Mouse (Mus musculus): ENCODE results near the gene G6pdx. TPM values are rescaled to one million over a fixed set of nuclear protein-coding genes. Genes with fewer than 3 reads are reported as not detected.

Gene G6pdx
- total RNA-seq (2014; rRNA removed) (49.5 and 50.3 TPM in 2 replicates), polyA plus RNA-seq (2015; fragmentation: Nextera tagmentation; extraction: Ambion mirVana) (39.1 and 42.6 TPM in 2 replicates)

GRCm38 (mm10) chrX:74428826-74429276 lies at the start of gene G6pdx:
G6pdx (minus strand) TSS chrX:74429194.
- peak; percentile 87 for ATAC-seq
- 41% methylated on average over 25 of the region's 25 CpGs for WGBS

GRCm38 (mm10) chrX:74452773-74453172 lies 23.8 kb upstream of the G6pdx start:
- TF ChIP-seq CTCF (IDR thresholded peaks at IDR 0.05; ENCODE audit: low read depth), result peak; percentile 73
- H3K27me3 ChIP-seq (ENCODE audit: insufficient read depth, low read length), result no peaks in the 10 kb centered on the region
- DNase-seq (ENCODE audit: low spot score), result peak; percentile 61

More at GRCm38 (mm10) chrX:74428826-74429276, at the start of gene G6pdx:
- Histone ChIP-seq H3K9me3 (ENCODE audit: low read length) (no peaks in the 10 kb centered on the region), H3K27me3 (ENCODE audit: insufficient read depth, low read length) (no peaks in the 10 kb centered on the region), H3K4me1 (ENCODE audit: insufficient read depth, low read length) (no peaks in the 10 kb centered on the region), H3K4me2 (ENCODE audit: low read depth, low read length) (peak within 1 kb of the TSS; percentile 62), H3K36me3 (ENCODE audit: insufficient read depth, low read length) (no peaks in the 10 kb centered on the region), H3K4me3 (ENCODE audit: low read length) (peak within 1 kb of the TSS; percentile 53), H3K27ac (peak within 1 kb of the TSS; percentile 76), H3K9ac (replicated peaks; ENCODE audit: low read length) (peak within 1 kb of the TSS; percentile 54)
- TF ChIP-seq CTCF (IDR thresholded peaks at IDR 0.05; ENCODE audit: low read depth), result peak; percentile 39; the same call in 1 of the 2 replicates
- peak; percentile 89 for DNase-seq (ENCODE audit: low spot score)

DNA sequence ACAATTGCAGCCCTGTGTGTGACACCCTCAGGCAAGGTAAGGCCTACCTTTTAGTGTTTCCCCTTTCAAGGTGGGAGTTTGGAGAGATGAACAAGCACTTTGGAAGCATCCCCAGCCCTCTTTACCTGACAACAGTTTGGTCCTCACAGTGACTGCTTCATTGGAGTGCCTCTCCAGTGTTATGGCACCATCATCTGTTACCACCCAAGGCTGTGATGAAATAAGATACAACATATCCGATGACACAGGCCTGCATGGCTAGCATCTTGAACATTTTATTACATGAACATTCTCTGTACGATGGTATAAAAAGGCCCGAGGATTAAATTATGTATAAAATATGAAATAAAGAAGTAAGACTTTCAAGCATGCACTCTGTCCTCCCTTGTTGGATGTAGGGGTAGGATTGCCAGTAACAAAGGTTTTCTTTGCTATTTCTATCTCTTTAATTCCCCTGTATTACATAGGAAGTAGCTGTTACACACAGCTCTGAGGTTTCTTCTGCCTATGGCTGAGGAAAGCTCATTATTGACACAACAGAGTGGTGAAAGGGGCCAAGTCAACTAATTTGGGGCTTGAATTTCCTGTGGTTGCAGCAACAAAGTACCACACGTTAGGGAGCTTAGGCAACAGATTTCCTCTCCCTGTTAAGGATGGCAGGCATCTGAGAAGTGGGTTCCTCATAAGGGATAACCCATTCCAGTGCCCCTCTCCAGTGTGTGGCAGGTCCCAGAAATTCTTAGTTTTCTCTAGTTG lies 22.3 kb upstream of the G6pdx start:
- no peak overlapping the region for H3K9ac ChIP-seq (replicated peaks; ENCODE audit: low read length)
- H3K4me1 ChIP-seq (ENCODE audit: insufficient read depth, low read length), result no peaks in the 10 kb centered on the region
- H3K4me2 ChIP-seq (ENCODE audit: low read depth, low read length), result no peak overlapping the region
- no peaks in the 10 kb centered on the region for H3K27me3 ChIP-seq (ENCODE audit: insufficient read depth, low read length)
- ATAC-seq (no peak), DNase-seq (ENCODE audit: low spot score) (no peak)
- peaks cover 6% of the 10 kb centered on the region; the same call in 1 of the 2 replicates for H3K36me3 ChIP-seq (ENCODE audit: insufficient read depth, low read length)
- no peak overlapping the region for H3K27ac ChIP-seq
- TF ChIP-seq CTCF (IDR thresholded peaks at IDR 0.05; ENCODE audit: low read depth), result no peak
- H3K4me3 ChIP-seq (ENCODE audit: low read length), result no peak overlapping the region
- no peaks in the 10 kb centered on the region for H3K9me3 ChIP-seq (ENCODE audit: low read length)
- WGBS, result 79% methylated on average over 4 of the region's 4 CpGs

More at GRCm38 (mm10) chrX:74452773-74453172, 23.8 kb upstream of the G6pdx start:
- ATAC-seq, result peak; percentile 77
- 17% methylated on average over 4 of the region's 4 CpGs for WGBS
- no peak overlapping the region for H3K4me2 ChIP-seq (ENCODE audit: low read depth, low read length)
- H3K9me3 ChIP-seq (ENCODE audit: low read length), result no peaks in the 10 kb centered on the region
- no peaks in the 10 kb centered on the region for H3K4me1 ChIP-seq (ENCODE audit: insufficient read depth, low read length)
- no peak overlapping the region for H3K4me3 ChIP-seq (ENCODE audit: low read length)
- H3K9ac ChIP-seq (replicated peaks; ENCODE audit: low read length), result no peak overlapping the region
- peaks cover 5% of the 10 kb centered on the region; the same call in 1 of the 2 replicates for H3K36me3 ChIP-seq (ENCODE audit: insufficient read depth, low read length)
- no peak overlapping the region for H3K27ac ChIP-seq

GRCm38 (mm10) chrX:74429290-74429821 lies 362 bp upstream of the G6pdx start:
- ATAC-seq, result peak; percentile 67
- no peaks in the 10 kb centered on the region for H3K4me1 ChIP-seq (ENCODE audit: insufficient read depth, low read length)
- no peak for TF ChIP-seq CTCF (IDR thresholded peaks at IDR 0.05; ENCODE audit: low read depth)
- peak overlapping the region; percentile 54 for H3K9ac ChIP-seq (replicated peaks; ENCODE audit: low read length)
- peak overlapping the region; percentile 76 for H3K27ac ChIP-seq
- H3K9me3 ChIP-seq (ENCODE audit: low read length), result no peaks in the 10 kb centered on the region
- peak overlapping the region; percentile 62 for H3K4me2 ChIP-seq (ENCODE audit: low read depth, low read length)
- H3K27me3 ChIP-seq (ENCODE audit: insufficient read depth, low read length), result no peaks in the 10 kb centered on the region
- DNase-seq (ENCODE audit: low spot score), result peak; percentile 81
- no peaks in the 10 kb centered on the region for H3K36me3 ChIP-seq (ENCODE audit: insufficient read depth, low read length)
- H3K4me3 ChIP-seq (ENCODE audit: low read length), result peak overlapping the region; percentile 53
- 33% methylated on average over 22 of the region's 22 CpGs for WGBS

DNA sequence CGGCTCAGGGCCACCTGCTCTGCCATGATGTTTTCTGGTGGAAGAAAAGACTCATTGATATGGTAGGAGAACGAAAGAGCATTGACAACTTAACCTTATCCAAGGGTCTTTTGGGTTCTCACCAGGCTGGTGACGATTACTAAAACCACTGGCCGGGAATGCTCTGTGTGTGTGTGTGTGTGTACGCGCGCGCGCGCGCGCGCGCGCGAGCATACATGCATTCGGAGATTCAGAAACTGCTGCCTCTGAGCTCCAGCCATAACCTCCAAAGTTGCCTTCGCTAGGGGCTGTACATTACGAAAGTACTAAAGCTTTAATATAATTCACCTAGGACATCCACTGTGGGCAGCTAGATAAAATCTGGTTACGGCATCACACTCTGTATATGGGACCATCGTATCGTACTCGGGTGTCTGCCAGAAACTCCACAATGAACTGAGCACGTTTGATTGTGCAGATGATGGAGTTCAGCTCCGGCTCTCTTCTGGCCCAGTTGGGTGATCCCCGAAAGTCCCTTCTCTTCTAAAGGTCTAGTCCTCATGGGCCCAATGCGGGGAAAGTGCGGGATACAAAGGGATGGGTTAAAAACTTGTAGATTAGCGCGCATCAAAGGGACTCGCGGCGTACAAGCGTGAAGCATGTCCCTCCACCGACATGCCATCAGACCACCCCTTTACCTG lies 708 bp downstream of the G6pdx start:
- Histone ChIP-seq H3K9ac (replicated peaks; ENCODE audit: low read length) (peak overlapping the region; percentile 54), H3K4me2 (ENCODE audit: low read depth, low read length) (peak overlapping the region; percentile 62), H3K4me1 (ENCODE audit: insufficient read depth, low read length) (no peaks in the 10 kb centered on the region), H3K36me3 (ENCODE audit: insufficient read depth, low read length) (no peaks in the 10 kb centered on the region), H3K27ac (peak overlapping the region; percentile 76), H3K4me3 (ENCODE audit: low read length) (peak overlapping the region; percentile 53), H3K27me3 (ENCODE audit: insufficient read depth, low read length) (no peaks in the 10 kb centered on the region), H3K9me3 (ENCODE audit: low read length) (no peaks in the 10 kb centered on the region)
- 28% methylated on average over 35 of the region's 35 CpGs for WGBS
- ATAC-seq (peak; percentile 19), DNase-seq (ENCODE audit: low spot score) (peak; percentile 48)
- no peak for TF ChIP-seq CTCF (IDR thresholded peaks at IDR 0.05; ENCODE audit: low read depth)

DNA sequence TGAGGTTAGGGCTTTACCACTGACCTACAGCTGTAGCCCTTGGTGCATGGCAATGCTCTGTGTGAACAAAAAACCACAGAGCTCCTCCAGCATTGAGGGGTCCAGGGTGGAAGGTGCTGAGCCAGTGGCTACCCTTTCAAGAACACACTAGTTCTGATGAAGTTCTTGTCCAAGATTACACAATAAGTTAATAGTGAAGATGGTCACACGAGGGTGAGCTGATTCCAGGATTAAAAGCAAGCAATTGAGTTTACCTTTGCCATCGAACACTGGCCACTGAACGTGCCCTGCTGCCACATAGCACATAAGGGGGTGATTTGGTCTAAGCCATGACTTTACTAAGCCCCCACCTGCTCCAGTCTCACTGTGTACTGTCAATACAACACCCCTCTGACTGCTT lies 1.9 kb downstream of the G6pdx start:
- H3K4me2 ChIP-seq (ENCODE audit: low read depth, low read length), result no peak overlapping the region
- no peak overlapping the region for H3K27ac ChIP-seq
- 77% methylated on average over 3 of the region's 3 CpGs for WGBS
- no peaks in the 10 kb centered on the region for H3K4me1 ChIP-seq (ENCODE audit: insufficient read depth, low read length)
- TF ChIP-seq CTCF (IDR thresholded peaks at IDR 0.05; ENCODE audit: low read depth), result no peak
- no peaks in the 10 kb centered on the region for H3K36me3 ChIP-seq (ENCODE audit: insufficient read depth, low read length)
- H3K9me3 ChIP-seq (ENCODE audit: low read length), result no peaks in the 10 kb centered on the region
- no peak overlapping the region for H3K9ac ChIP-seq (replicated peaks; ENCODE audit: low read length)
- H3K4me3 ChIP-seq (ENCODE audit: low read length), result no peak overlapping the region
- no peaks in the 10 kb centered on the region for H3K27me3 ChIP-seq (ENCODE audit: insufficient read depth, low read length)
- no peak for ATAC-seq
- DNase-seq (ENCODE audit: low spot score), result no peak

Data from hindbrain, postnatal 0 days (tissue).